Mouse (Mus musculus): ENCODE results near the gene Foxe1.

- TF ChIP-seq POLR2A (IDR thresholded peaks at IDR 0.05; ENCODE audit: insufficient read depth, low read depth, low read length) (no peak), CTCF (IDR thresholded peaks at IDR 0.05; ENCODE audit: insufficient read depth, low read depth, low read length) (no peak)
These were observed at the start of gene Foxe1 for GRCm38 (mm10) chr4:46343596-46344260.
